Mouse (Mus musculus) layer of hippocampus, adult 11-12 months (tissue): ENCODE data around the gene Olfr170.
"Not testable (repeated sequence)": the region's sequence is repeated elsewhere in the genome, so short reads cannot be mapped to it uniquely, and the experiment has no call there.

ENCODE experiments used
- DNase-seq: peaks from one replicate; pipeline ENCODE4 v3.0.0; 2022; ENCODE audit warnings: low spot score

Gene Olfr170

GRCm38 (mm10) chr16:19611782-19612181 lies at the start of gene Olfr170:
Gene Olfr170, minus strand, starts transcription at chr16:19611882.
- not testable (repeated sequence) for DNase-seq

- no peak for DNase-seq
These were observed 18.1 kb upstream of the Olfr170 start, which contains the start of gene Olfr171 for GRCm38 (mm10) chr16:19629816-19630215. Gene Olfr171, minus strand, starts transcription at chr16:19629916.

GRCm38 (mm10) chr16:19603166-19603565 lies 8.5 kb downstream of the Olfr170 start:
- no peak for DNase-seq

GRCm38 (mm10) chr16:19571709-19572108 lies 40.0 kb downstream of the Olfr170 start, which contains the start of gene Olfr169:
Gene Olfr169, minus strand, starts transcription at chr16:19571809.
- not testable (repeated sequence) for DNase-seq
